Mouse (Mus musculus) MEL-GATA-1-ER (cell line): ENCODE measurements around the gene Ribc1.
A peak's percentile ranks its signal among the peaks of the same experiment; 100 is the strongest.

Experiments
- DNase-seq: peaks from one replicate; pipeline ENCODE4 v3.0.0-alpha.2; 2012; ENCODE audit warnings: low read depth; ENCODE audit errors: extremely low read depth

Gene Ribc1

GRCm38 (mm10) chrX:152016151-152017145, at the start of gene Ribc1, which contains the start of gene Smc1a:
Gene Ribc1, minus strand, starts transcription at chrX:152016295.
Gene Smc1a, plus strand, starts transcription at chrX:152016428.
- peak; percentile 99 for DNase-seq

DNA sequence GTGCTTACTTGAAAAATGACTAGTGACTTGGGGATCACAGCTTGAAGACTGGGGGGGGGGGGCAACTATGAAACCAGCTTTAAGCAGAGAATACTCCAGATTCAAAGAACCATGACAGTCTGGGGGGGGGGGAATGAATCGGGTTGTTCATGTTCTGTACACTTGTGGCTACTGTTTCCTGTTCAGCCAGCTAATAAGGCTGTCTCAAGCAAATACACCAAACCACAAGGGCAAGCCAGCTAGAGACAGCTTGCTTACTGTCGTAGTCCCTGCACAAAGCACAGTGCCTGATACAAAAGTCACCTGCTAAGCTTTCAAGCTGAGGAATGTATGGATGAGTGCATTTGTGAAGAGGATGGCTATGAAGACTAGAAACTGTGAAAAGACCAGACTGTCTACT, 49.6 kb upstream of the Ribc1 start:
- DNase-seq = no peak

- peak; percentile 35 for DNase-seq
These were observed 38.0 kb upstream of the Ribc1 start for GRCm38 (mm10) chrX:152054094-152054493.

GRCm38 (mm10) chrX:152052546-152052945, 36.5 kb upstream of the Ribc1 start:
- DNase-seq = peak; percentile 33

- no peak for DNase-seq
These were observed 31.1 kb upstream of the Ribc1 start for GRCm38 (mm10) chrX:152047230-152047629.

DNA sequence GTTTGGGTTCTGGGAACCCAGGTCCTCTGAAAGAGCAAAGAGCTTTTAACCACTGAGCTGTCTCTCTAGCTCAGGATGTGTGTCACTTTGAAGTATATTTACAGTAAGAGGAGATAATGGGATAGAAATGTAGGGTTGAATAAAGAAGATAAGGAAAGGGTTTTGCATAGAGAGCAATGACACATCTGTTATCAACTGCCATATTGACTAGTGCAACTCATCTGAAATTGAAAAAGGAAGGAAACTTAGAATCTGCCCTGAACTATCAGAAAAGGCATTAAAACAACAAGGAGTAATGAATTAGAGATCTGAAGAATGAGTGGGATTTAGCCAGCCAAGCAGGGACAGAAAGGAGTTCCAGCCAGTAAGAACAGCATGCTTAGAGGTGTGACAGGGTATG, 23.8 kb upstream of the Ribc1 start:
- DNase-seq = peak; percentile 83

DNA sequence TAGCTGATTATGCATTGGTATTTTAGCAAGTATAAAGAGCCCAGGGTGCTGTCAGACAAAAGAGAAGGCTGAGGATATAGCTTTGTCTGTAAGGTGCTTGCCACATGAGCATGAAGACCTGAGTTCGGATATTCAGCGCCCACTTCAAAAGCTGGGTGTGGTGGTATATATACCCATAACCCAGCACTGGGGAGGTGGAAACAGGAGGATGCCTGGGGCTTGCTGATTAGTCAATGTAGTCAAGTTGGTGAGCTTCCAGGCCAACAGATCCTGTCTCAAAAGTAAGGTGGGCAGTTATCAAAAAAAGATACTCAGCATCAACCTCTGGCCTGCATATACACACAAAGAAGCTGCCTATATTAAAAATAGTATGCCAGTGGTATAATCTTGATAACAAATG, 3.2 kb upstream of the Ribc1 start:
- DNase-seq = peak; percentile 27

DNA sequence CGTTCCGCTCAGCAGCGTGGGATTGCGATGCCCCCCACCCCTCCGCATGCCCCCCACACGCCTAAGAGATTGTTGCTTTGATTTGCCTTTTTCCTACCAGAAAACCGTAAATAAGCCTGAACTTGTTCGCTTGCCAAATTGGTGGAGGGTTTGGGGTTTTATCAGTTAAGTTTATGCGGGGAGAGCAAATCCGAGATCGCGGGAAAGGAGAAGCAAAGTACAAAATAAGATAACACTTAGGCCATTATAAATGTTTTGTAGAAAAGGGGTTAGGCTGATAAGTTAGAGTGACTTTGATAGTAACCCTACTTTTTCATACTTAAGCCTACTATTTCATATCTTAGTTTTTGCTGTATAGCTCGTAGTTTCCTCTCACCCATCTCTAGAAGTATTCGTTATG, 1.1 kb upstream of the Ribc1 start:
- DNase-seq = peak; percentile 38

- no peak for DNase-seq
These were observed 344 bp downstream of the Ribc1 start for GRCm38 (mm10) chrX:152015752-152016150.

- peak; percentile 62 for DNase-seq
These were observed 8.2 kb downstream of the Ribc1 start for GRCm38 (mm10) chrX:152007863-152008262.

GRCm38 (mm10) chrX:152002865-152003264, 13.2 kb downstream of the Ribc1 start:
- DNase-seq = peak; percentile 18

DNA sequence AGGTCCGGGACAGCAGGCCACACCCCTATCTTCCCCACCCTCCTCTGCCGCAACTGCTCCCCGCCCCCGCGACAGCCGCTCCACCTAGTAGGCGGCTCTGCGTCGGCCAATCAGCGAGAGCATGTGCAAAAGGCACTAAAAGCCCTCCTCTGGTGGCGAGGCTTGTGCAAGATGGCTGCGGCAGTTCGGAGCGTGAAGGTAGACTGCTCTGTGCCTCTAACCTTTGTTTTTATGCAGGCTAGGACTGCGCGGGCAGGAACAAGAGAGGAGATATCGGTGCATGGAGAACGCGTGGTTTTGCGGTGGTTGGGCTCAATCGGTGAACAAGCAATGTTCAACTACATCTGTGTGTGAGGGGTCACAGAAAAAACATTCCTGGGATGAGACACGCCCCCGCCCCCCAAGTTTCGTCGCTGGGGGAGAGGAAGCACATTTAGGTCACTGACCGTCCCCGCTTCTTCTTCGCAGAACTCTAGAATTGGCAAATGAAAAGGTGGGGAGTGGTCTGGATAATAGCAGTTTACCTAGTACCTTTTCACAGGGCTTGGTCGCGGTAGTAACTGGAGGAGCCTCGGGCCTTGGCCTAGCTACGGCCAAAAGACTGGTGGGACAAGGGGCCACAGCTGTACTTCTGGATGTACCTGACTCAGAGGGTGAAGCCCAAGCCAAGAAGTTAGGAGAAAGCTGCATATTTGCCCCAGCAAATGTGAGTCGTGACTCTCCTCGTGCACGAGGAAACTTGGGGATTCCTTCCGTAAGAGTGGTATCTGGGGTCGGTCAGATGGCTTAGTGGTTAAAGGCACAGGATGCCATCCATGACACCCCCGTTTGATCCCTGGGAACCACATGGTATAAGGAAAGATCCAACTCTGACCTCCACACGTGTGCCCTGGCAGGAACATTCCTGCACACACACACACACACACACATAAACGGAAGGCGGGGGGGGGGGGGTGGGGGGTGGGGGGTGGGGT, 14.1 kb downstream of the Ribc1 start, which contains the start of gene Hsd17b10:
TSS of gene Hsd17b10 (plus strand) at position 109 of the 974 bp plus-strand sequence.
- DNase-seq = peak; percentile 84

DNA sequence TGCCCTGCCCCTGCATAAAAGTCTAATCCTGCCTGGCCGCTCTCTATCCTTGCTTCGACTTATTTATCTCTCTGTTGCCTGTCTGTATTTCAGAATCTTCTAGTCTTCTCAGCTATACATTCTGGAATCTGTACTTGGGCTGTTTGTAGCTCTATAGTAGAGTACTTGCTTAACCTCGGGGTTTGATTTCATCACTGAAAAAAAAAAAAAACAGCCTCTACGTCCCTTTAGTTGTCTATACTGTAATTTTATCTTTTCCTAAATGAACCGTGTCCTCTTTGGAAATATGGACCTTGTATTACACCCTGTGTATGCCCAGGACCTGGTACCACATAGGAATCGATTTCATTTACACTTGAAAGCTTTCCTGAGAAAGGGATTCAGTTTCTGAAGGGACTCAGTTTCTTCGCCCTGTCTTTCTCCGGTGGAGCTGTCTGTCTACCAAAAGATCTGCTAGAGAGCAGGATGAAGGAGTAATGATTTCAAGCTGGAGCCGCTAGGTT, 14.9 kb downstream of the Ribc1 start:
- peak; percentile 13 for DNase-seq

- DNase-seq = no peak
These were observed 16.9 kb downstream of the Ribc1 start for GRCm38 (mm10) chrX:151999006-151999710.
